Mouse (Mus musculus) cerebellum, adult 2 months (tissue): ENCODE results near the gene Asb5.

ENCODE experiments used
- CTCF ChIP-seq: fragments of 200-500 bp; IDR thresholded peaks from 2 replicates; pipeline ENCODE4 v1.5.1; 2011; ENCODE audit warnings: low read depth, mild to moderate bottlenecking, control low read depth, low read length, moderate library complexity, borderline replicate concordance; ENCODE audit not compliant: insufficient read depth
- POLR2A ChIP-seq: fragments of 200-500 bp; IDR thresholded peaks from 2 replicates; pipeline ENCODE4 v1.6.1; 2011; ENCODE audit warnings: low read length, control low read depth, borderline replicate concordance; ENCODE audit not compliant: insufficient read depth

GRCm38 (mm10) chr8:54594634-54595033, 65.3 kb downstream of the Asb5 start:
- TF ChIP-seq CTCF (no peak), POLR2A (no peak)
